Mouse (Mus musculus) hindbrain, postnatal 0 days (tissue): ENCODE results near the gene Ccnl1. TPM values are rescaled to one million over a fixed set of nuclear protein-coding genes. Genes with fewer than 3 reads are reported as not detected.

ENCODE experiments used
- ATAC-seq: fragments of 200-750 bp; cut with Nextera tagmentation; 2 replicates; pipeline ENCODE4 v1.8.0; 2017; ENCODE audit warnings: mild to moderate bottlenecking, moderate TSS enrichment, moderate library complexity
- DNase-seq: peaks from one replicate; pipeline ENCODE4 v3.0.0-alpha.2; 2015; ENCODE audit warnings: low spot score
- H3K27ac ChIP-seq: fragments of 300-500 bp; sonication (generic); 2 replicates; pipeline ENCODE4 v1.5.1; 2014; ENCODE audit warnings: mild to moderate bottlenecking
- H3K27me3 ChIP-seq: fragments of 300-500 bp; sonication (generic); 2 replicates; pipeline ENCODE4 v1.6.1; 2014; ENCODE audit warnings: low read length, mixed read lengths; ENCODE audit not compliant: insufficient read depth
- H3K36me3 ChIP-seq: fragments of 300-500 bp; sonication (generic); 2 replicates; pipeline ENCODE4 v1.6.1; 2014; ENCODE audit warnings: low read length, mixed read lengths; ENCODE audit not compliant: insufficient read depth
- H3K4me1 ChIP-seq: fragments of 300-500 bp; sonication (generic); 2 replicates; pipeline ENCODE4 v1.6.1; 2014; ENCODE audit warnings: antibody characterized with exemption, low read length, mixed read lengths; ENCODE audit not compliant: insufficient read depth
- H3K4me2 ChIP-seq: fragments of 300-500 bp; sonication (generic); 2 replicates; pipeline ENCODE4 v1.6.1; 2014; ENCODE audit warnings: low read depth, mild to moderate bottlenecking, low read length, moderate library complexity, mixed read lengths
- H3K4me3 ChIP-seq: fragments of 300-500 bp; sonication (generic); 2 replicates; pipeline ENCODE4 v1.5.1; 2014; ENCODE audit warnings: low read length
- H3K9ac ChIP-seq: fragments of 300-500 bp; sonication (generic); replicated peaks from 2 replicates; pipeline ENCODE4 v1.6.1; 2014; ENCODE audit warnings: mild to moderate bottlenecking, low read length, moderate library complexity, mixed read lengths
- H3K9me3 ChIP-seq: fragments of 300-500 bp; sonication (generic); 2 replicates; pipeline ENCODE4 v1.6.1; 2016; ENCODE audit warnings: low read length, mixed read lengths
- CTCF ChIP-seq: IDR thresholded peaks from 2 replicates; pipeline ENCODE4 v1.5.1; 2016; ENCODE audit warnings: antibody characterized with exemption, control low read depth, low read depth
- WGBS: fragments of 180-500 bp; shearing (Covaris S2); extraction: QIAGEN DNeasy Blood & Tissue Kit; methylation state at CpG from one replicate; pipeline ENCODE4 v1.1.7; 2014; 5-methylcytosine and 5-hydroxymethylcytosine counted together
- polyA plus RNA-seq: library from polyadenylated mRNA; unstranded; fragments of >200 nt; fragmentation: Nextera tagmentation; extraction: Ambion mirVana; gene quantifications from 2 replicates; pipeline ENCODE4 v1.2.1, GENCODE M21; 2015
- total RNA-seq: library from RNA; depleted of rRNA; stranded (reverse); fragments of >200 nt; gene quantifications from 2 replicates; pipeline ENCODE4 v1.2.3, GENCODE M21; 2014

Ccnl1 gene
- total and polyA plus RNA-seq, 2 experiments from 2014 or later, result 32.9 to 56.8 TPM

GRCm38 (mm10) chr3:65931542-65931941 is 26.5 kb downstream of the Ccnl1 start:
- H3K4me1 ChIP-seq, result 0 out of 2 replicates have a peak, but pooled peaks cover 3% of the 10 kb centered on the region
- no peak for ATAC-seq
- no peaks in the 10 kb centered on the region for H3K36me3 ChIP-seq
- DNase-seq, result no peak
- no peak for TF ChIP-seq CTCF
- WGBS, result 93% methylated on average over 7 of the region's 7 CpGs
- no peak overlapping the region for H3K4me3 ChIP-seq
- no peak overlapping the region for H3K4me2 ChIP-seq
- no peaks in the 10 kb centered on the region for H3K27me3 ChIP-seq
- no peak overlapping the region for H3K27ac ChIP-seq
- H3K9ac ChIP-seq, result no peak overlapping the region
- H3K9me3 ChIP-seq, result no peaks in the 10 kb centered on the region

GRCm38 (mm10) chr3:65930636-65931035 is 27.4 kb downstream of the Ccnl1 start:
- no peak overlapping the region for H3K9ac ChIP-seq
- no peak overlapping the region for H3K4me3 ChIP-seq
- H3K9me3 ChIP-seq, result no peaks in the 10 kb centered on the region
- H3K4me1 ChIP-seq, result 0 out of 2 replicates have a peak, but pooled peaks cover 3% of the 10 kb centered on the region
- 36% methylated on average over 8 of the region's 8 CpGs for WGBS
- H3K27me3 ChIP-seq, result no peaks in the 10 kb centered on the region
- H3K36me3 ChIP-seq, result no peaks in the 10 kb centered on the region
- H3K27ac ChIP-seq, result no peak overlapping the region
- no peak for TF ChIP-seq CTCF
- DNase-seq (no peak), ATAC-seq (no peak)
- H3K4me2 ChIP-seq, result peak overlapping the region; percentile 46

- Histone ChIP-seq H3K4me1 (0 out of 2 replicates have a peak, but pooled peaks cover 3% of the 10 kb centered on the region), H3K4me2 (peak overlapping the region; percentile 46), H3K4me3 (no peak overlapping the region), H3K36me3 (no peaks in the 10 kb centered on the region), H3K27me3 (no peaks in the 10 kb centered on the region), H3K9me3 (no peaks in the 10 kb centered on the region), H3K27ac (no peak overlapping the region), H3K9ac (0 out of 2 replicates have a peak overlapping the region, but pooled peaks have one; percentile 1)
- peak; percentile 68 for ATAC-seq
- TF ChIP-seq CTCF, result peak; percentile 84
- DNase-seq, result peak; percentile 90
- WGBS, result 16% methylated on average over 20 of the region's 20 CpGs
Observed at GRCm38 (mm10) chr3:65929821-65930633, 28.0 kb downstream of the Ccnl1 start.

- ATAC-seq (peak; percentile 85), DNase-seq (peak; percentile 82)
- H3K4me3 ChIP-seq, result no peak overlapping the region
- no peak overlapping the region for H3K9ac ChIP-seq
- TF ChIP-seq CTCF, result peak; percentile 94
- no peaks in the 10 kb centered on the region for H3K9me3 ChIP-seq
- WGBS, result 4% methylated on average over 10 of the region's 10 CpGs
- H3K36me3 ChIP-seq, result no peaks in the 10 kb centered on the region
- no peak overlapping the region for H3K27ac ChIP-seq
- H3K4me2 ChIP-seq, result peak overlapping the region; percentile 46
- 0 out of 2 replicates have a peak, but pooled peaks cover 3% of the 10 kb centered on the region for H3K4me1 ChIP-seq
- no peaks in the 10 kb centered on the region for H3K27me3 ChIP-seq
Observed at GRCm38 (mm10) chr3:65929304-65929783, 28.7 kb downstream of the Ccnl1 start.

- Histone ChIP-seq H3K9ac (no peak overlapping the region), H3K4me1 (0 out of 2 replicates have a peak, but pooled peaks cover 3% of the 10 kb centered on the region), H3K27me3 (no peaks in the 10 kb centered on the region), H3K4me3 (no peak overlapping the region), H3K27ac (no peak overlapping the region), H3K4me2 (peak overlapping the region; percentile 46), H3K36me3 (no peaks in the 10 kb centered on the region), H3K9me3 (no peaks in the 10 kb centered on the region)
- no peak for TF ChIP-seq CTCF
- WGBS, result 32% methylated on average over 4 of the region's 4 CpGs
- ATAC-seq (no peak), DNase-seq (no peak)
Observed at GRCm38 (mm10) chr3:65928614-65929272, 29.3 kb downstream of the Ccnl1 start.

- no peak overlapping the region for H3K9ac ChIP-seq
- peak; percentile 22 for DNase-seq
- no peaks in the 10 kb centered on the region for H3K36me3 ChIP-seq
- no peak for ATAC-seq
- TF ChIP-seq CTCF, result no peak
- no peaks in the 10 kb centered on the region for H3K27me3 ChIP-seq
- H3K4me2 ChIP-seq, result no peak overlapping the region
- 0 out of 2 replicates have a peak, but pooled peaks cover 3% of the 10 kb centered on the region for H3K4me1 ChIP-seq
- H3K4me3 ChIP-seq, result no peak overlapping the region
- H3K9me3 ChIP-seq, result no peaks in the 10 kb centered on the region
- H3K27ac ChIP-seq, result no peak overlapping the region
- WGBS, result 41% methylated on average over 7 of the region's 7 CpGs
Observed at GRCm38 (mm10) chr3:65927685-65928084, 30.4 kb downstream of the Ccnl1 start.
